Mouse (Mus musculus) T-cell, adult 66 days (primary cell): ENCODE results near the gene H2-Aa. TPM values are rescaled to one million over a fixed set of nuclear protein-coding genes. Genes with fewer than 3 reads are reported as not detected.

Experiments
- total RNA-seq, 2 experiments: library from RNA; stranded (reverse); gene quantifications; 3 replicates in 1 of 2; 4 replicates in 1 of 2; pipeline ENCODE4 v1.2.4; 2023

H2-Aa gene
- 10 to 100 TPM; 21.0 to 52.3 TPM for total RNA-seq

GRCm38 (mm10) chr17:34287648-34288047 lies at the start of gene H2-Aa:
TSS of gene H2-Aa (minus strand) at chr17:34287823.

GRCm38 (mm10) chr17:34325436-34325835 lies 37.8 kb upstream of the H2-Aa start, which contains the start of gene H2-Eb2:
TSS of gene H2-Eb2 (plus strand) at chr17:34325665.

GRCm38 (mm10) chr17:34305380-34306030 lies 17.9 kb upstream of the H2-Aa start, which contains the start of gene H2-Eb1:
TSS of gene H2-Eb1 (plus strand) at chr17:34305867.

GRCm38 (mm10) chr17:34257594-34258375 lies 29.8 kb downstream of the H2-Aa start, which contains the start of gene H2-Ab1:
TSS of gene H2-Ab1 (plus strand) at chr17:34257689.

GRCm38 (mm10) chr17:34238706-34239105 lies 48.9 kb downstream of the H2-Aa start, which contains the start of gene H2-Ob:
TSS of gene H2-Ob (plus strand) at chr17:34238903.

Other genes with a start within 250 kb of the H2-Aa start
- 10 to 100 TPM; 19.8 to 27.5 TPM for gene Col11a2, start 248.4 kb downstream of the H2-Aa start, total RNA-seq
- 1 to 10 TPM; 6.9 to 9.5 TPM for gene H2-Oa, start 195.5 kb downstream of the H2-Aa start, total RNA-seq
- gene H2-DMa, start 168.3 kb downstream of the H2-Aa start, total RNA-seq = 10 to 100 TPM; 25.1 to 25.8 TPM
- gene Brd2, start 165.2 kb downstream of the H2-Aa start, total RNA-seq = 100 to 1,000 TPM; 303 to 376 TPM
- 1 to 10 TPM; 2.3 to 8.6 TPM for gene H2-DMb2, start 144.5 kb downstream of the H2-Aa start, total RNA-seq
- gene H2-DMb1, start 134.8 kb downstream of the H2-Aa start, total RNA-seq = 1 to 10 TPM; 3.1 to 5.9 TPM
- 100 to 1,000 TPM; 187 to 213 TPM for gene Tap1, start 100.3 kb downstream of the H2-Aa start, total RNA-seq
- 100 to 1,000 TPM; 130 to 159 TPM for gene Psmb9, start 100.1 kb downstream of the H2-Aa start, total RNA-seq
- gene Psmb8, start 90.1 kb downstream of the H2-Aa start, total RNA-seq = 100 to 1,000 TPM; 281 to 304 TPM
- 100 to 1,000 TPM; 165 to 199 TPM for gene Tap2, start 84.3 kb downstream of the H2-Aa start, total RNA-seq
- gene H2-Ob, start 48.9 kb downstream of the H2-Aa start, total RNA-seq = 10 to 100 TPM; 50.5 to 59.9 TPM
- gene H2-Ab1, start 30.1 kb downstream of the H2-Aa start, total RNA-seq = 10 to 100 TPM; 20.1 to 49.2 TPM
- gene H2-Eb1, start 18.0 kb upstream of the H2-Aa start, total RNA-seq = 10 to 100 TPM; 16.7 to 33.7 TPM
- not detected for gene H2-Eb2, start 37.8 kb upstream of the H2-Aa start, total RNA-seq
- gene Btnl2, start 67.0 kb upstream of the H2-Aa start, total RNA-seq = under 1 TPM in 1 of 2 experiments, not detected in 1; 0.36 TPM
- gene Btnl1, start 89.3 kb upstream of the H2-Aa start, total RNA-seq = not detected
- 1 to 10 TPM; 1.1 to 2.8 TPM for gene BC051142, start 111.0 kb upstream of the H2-Aa start, total RNA-seq
- not detected for gene Btnl4, start 189.5 kb upstream of the H2-Aa start, total RNA-seq
- gene Btnl6, start 229.5 kb upstream of the H2-Aa start, total RNA-seq = not detected